Comparison of ENCODE assay signal across 11 mouse cellular contexts in genomic region chr17:86366919-86367318, GRCm38 (mm10).
DNase-seq lines count a peak whose midpoint lies in the region; ATAC-seq lines count a peak whose summit lies in the region.
"Had no signal": no experiment of that assay in that cellular context is flagged by ENCODE, and none has a peak within 500 bp of the region (broad histone marks: within the 10 kb centered on the region; RNA-seq: fewer than 3 reads in every experiment).

No protein-coding gene starts in this region.

- no peaks in the 10 kb centered on the region for H3K27me3 ChIP-seq in forebrain, embryonic 14.5 days (replicated peaks; ENCODE audit: control insufficient read depth, insufficient read depth, low read length)
- H3K27me3 ChIP-seq in forebrain, embryonic 12.5 days: no peaks in the 10 kb centered on the region
- no peaks in the 10 kb centered on the region for H3K27me3 ChIP-seq in heart, embryonic 10.5 days (ENCODE audit: insufficient read depth, poor library complexity, severe bottlenecking)
- H3K27me3 ChIP-seq: kidney, embryonic 15.5 days; liver, embryonic 12.5 days had no signal

- no peaks in the 10 kb centered on the region for H3K36me3 ChIP-seq in forebrain, embryonic 14.5 days (ENCODE audit: control insufficient read depth, insufficient read depth, low read length)
- H3K36me3 ChIP-seq in forebrain, embryonic 12.5 days (replicated peaks): no peaks in the 10 kb centered on the region
- no peaks in the 10 kb centered on the region for H3K36me3 ChIP-seq in heart, embryonic 10.5 days
- H3K36me3 ChIP-seq: kidney, embryonic 15.5 days; liver, embryonic 12.5 days had no signal

- H3K4me2 ChIP-seq in forebrain, embryonic 14.5 days (ENCODE audit: low read length): no peak overlapping the region
- no peak overlapping the region for H3K4me2 ChIP-seq in forebrain, embryonic 12.5 days
- H3K4me2 ChIP-seq: kidney, embryonic 15.5 days; liver, embryonic 12.5 days had no signal

- ATAC-seq in forebrain, embryonic 14.5 days: no peak; the same call in 1 of the 2 replicates
- no peak for ATAC-seq in forebrain, embryonic 12.5 days (ENCODE audit: low FRiP score)
- ATAC-seq in CD4-positive, CD25-positive, alpha-beta regulatory T cell, adult 4 months: no peak
- ATAC-seq: liver, embryonic 12.5 days had no signal

- DNase-seq in forebrain, embryonic 14.5 days (ENCODE audit: low spot score): peak; percentile 53
- DNase-seq in left cerebral cortex, adult 18-20 months (ENCODE audit: low spot score in 2 of 2): peak; percentile 43 to 55
- DNase-seq in left cerebral cortex, adult 11 months (ENCODE audit: low spot score): no peak
- DNase-seq in heart, embryonic 10.5 days (ENCODE audit: low spot score): no peak
- DNase-seq in left cerebral cortex, postnatal 14 days (ENCODE audit: low spot score in 2 of 2): peak; percentile 54 to 64
- DNase-seq in MN1 (ENCODE audit: low spot score): no peak
- DNase-seq: lung, postnatal 36 days had no signal

- WGBS in forebrain, embryonic 14.5 days: 64% methylated on average over 10 of the region's 10 CpGs
- WGBS in forebrain, embryonic 12.5 days: 76% methylated on average over 10 of the region's 10 CpGs
- WGBS in heart, embryonic 10.5 days: 56% methylated on average over 10 of the region's 10 CpGs

- H3K9ac ChIP-seq in forebrain, embryonic 14.5 days (ENCODE audit: low read length): no peak overlapping the region
- H3K9ac ChIP-seq in forebrain, embryonic 12.5 days: no peak overlapping the region
- H3K9ac ChIP-seq: kidney, embryonic 15.5 days; liver, embryonic 12.5 days had no signal

- H3K4me3 ChIP-seq in forebrain, embryonic 14.5 days (ENCODE audit: low read depth, low read length): no peak overlapping the region
- H3K4me3 ChIP-seq in forebrain, embryonic 12.5 days (replicated peaks): no peak overlapping the region
- 0 out of 2 replicates have a peak overlapping the region, but pooled peaks have one; percentile 17 for H3K4me3 ChIP-seq in heart, embryonic 10.5 days
- H3K4me3 ChIP-seq: kidney, embryonic 15.5 days; liver, embryonic 12.5 days had no signal

- no peak overlapping the region for H3K27ac ChIP-seq in forebrain, embryonic 14.5 days (ENCODE audit: low read depth, low read length)
- no peak overlapping the region for H3K27ac ChIP-seq in forebrain, embryonic 12.5 days
- peak overlapping the region; percentile 77 for H3K27ac ChIP-seq in heart, embryonic 10.5 days
- H3K27ac ChIP-seq: liver, embryonic 12.5 days had no signal

- intact Hi-C loops in left cerebral cortex, postnatal 14 days (cut with DNase I): no loop called here

- H3K4me1 ChIP-seq in forebrain, embryonic 14.5 days (ENCODE audit: control insufficient read depth, insufficient read depth, low read length): peaks cover 9% of the 10 kb centered on the region; the same call in 1 of the 2 replicates
- peaks cover 12% of the 10 kb centered on the region for H3K4me1 ChIP-seq in forebrain, embryonic 12.5 days
- H3K4me1 ChIP-seq in heart, embryonic 10.5 days: peaks cover 65% of the 10 kb centered on the region
- H3K4me1 ChIP-seq: liver, embryonic 12.5 days had no signal

- H3K9me3 ChIP-seq in forebrain, embryonic 14.5 days (replicated peaks; ENCODE audit: control insufficient read depth, low read length): no peaks in the 10 kb centered on the region
- H3K9me3 ChIP-seq in forebrain, embryonic 12.5 days: no peaks in the 10 kb centered on the region
- H3K9me3 ChIP-seq in heart, embryonic 10.5 days: no peaks in the 10 kb centered on the region
- H3K9me3 ChIP-seq: kidney, embryonic 15.5 days; liver, embryonic 12.5 days had no signal

Comparison
In these comparisons a context has a peak if more than half of its experiments do, and no peak if none do; other contexts are left out.
1. DNase-seq: peak in forebrain, embryonic 14.5 days (single experiment), left cerebral cortex, adult 18-20 months (2 of 2) and left cerebral cortex, postnatal 14 days (2 of 2); none in left cerebral cortex, adult 11 months (single experiment), heart, embryonic 10.5 days (single experiment) and MN1 (single experiment).